Mouse (Mus musculus) left cerebral cortex, adult 2 months (tissue): ENCODE measurements around the gene Isyna1. TPM values are rescaled to one million over a fixed set of nuclear protein-coding genes. Genes with fewer than 3 reads are reported as not detected.

Experiments
- DNase-seq, 2 experiments: peaks; one replicate each; pipeline ENCODE4 v3.0.0; 2021 to 2022; ENCODE audit warnings: low spot score in 2 of 2, mixed read lengths in 1 of 2; ENCODE audit errors: extremely low spot score in 1 of 2
- H3K27ac ChIP-seq: fragments of 200-600 bp; 2 replicates; pipeline ENCODE4 v1.8.1; 2022
- H3K4me3 ChIP-seq: fragments of 200-600 bp; 2 replicates; pipeline ENCODE4 v1.8.1; 2022
- CTCF ChIP-seq: fragments of 200-600 bp; IDR thresholded peaks from 2 replicates; pipeline ENCODE4 v1.8.1; 2022; ENCODE audit warnings: antibody characterized with exemption, mild to moderate bottlenecking, moderate library complexity
- intact Hi-C: fragments of 180-260 bp; cut with DNase I; formaldehyde crosslinking; loops from one replicate; pipeline ENCODE4 v1.15.1; 2025
- total RNA-seq, 2 experiments: library from RNA; stranded (reverse); gene quantifications; 2 replicates each; pipeline ENCODE4 v1.2.3; 2021

Isyna1 gene
- total RNA-seq, 2 experiments from 2014 or later, result 52.9 to 55.3 TPM

- Histone ChIP-seq H3K4me3 (no peak overlapping the region), H3K27ac (peak overlapping the region; percentile 87)
- no peak for TF ChIP-seq CTCF
- intact Hi-C loops, result loop anchor here (2.0 kb wide), 1 partner anchor 22 kb away; no protein-coding TSS in a partner anchor
- peak in 1 of 2 experiments; percentile 24 for DNase-seq
Measured at GRCm38 (mm10) chr8:70630532-70631381, 36.6 kb downstream of the Isyna1 start.

DNA sequence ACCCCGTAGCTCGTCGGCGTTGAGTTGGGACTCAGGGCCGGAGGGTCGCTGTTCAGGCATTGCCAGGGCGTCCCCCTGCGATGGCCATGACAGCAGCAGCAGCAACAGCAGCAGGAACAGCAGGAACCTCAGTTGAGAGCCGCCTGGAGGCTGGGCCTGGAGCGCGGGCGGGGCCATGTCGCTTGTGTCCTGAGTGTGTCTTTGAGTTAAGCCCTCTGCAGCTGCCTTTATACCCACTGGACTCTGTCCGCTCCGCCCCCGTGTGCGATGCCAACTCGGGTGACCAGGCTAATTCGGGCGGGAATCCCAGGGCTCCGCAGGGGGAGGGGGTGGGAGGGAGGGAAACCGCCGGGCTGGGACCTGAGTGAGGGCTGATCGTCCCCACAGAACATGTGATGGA is 37.3 kb downstream of the Isyna1 start:
- Histone ChIP-seq H3K27ac (no peak overlapping the region), H3K4me3 (no peak overlapping the region)
- DNase-seq, result no peak
- TF ChIP-seq CTCF, result no peak
- intact Hi-C loops, result loop anchor here (2.0 kb wide), 1 partner anchor 21 kb away; no protein-coding TSS in a partner anchor

- no peak for DNase-seq
- no peak within 1 kb of the TSS for H3K4me3 ChIP-seq
- intact Hi-C loops, result no loop called here
- TF ChIP-seq CTCF, result no peak
- H3K27ac ChIP-seq, result no peak within 1 kb of the TSS
Measured at GRCm38 (mm10) chr8:70632346-70632892, 38.2 kb downstream of the Isyna1 start, which contains the start of gene Gdf15. Gene Gdf15, minus strand, starts transcription at chr8:70632456.

DNA sequence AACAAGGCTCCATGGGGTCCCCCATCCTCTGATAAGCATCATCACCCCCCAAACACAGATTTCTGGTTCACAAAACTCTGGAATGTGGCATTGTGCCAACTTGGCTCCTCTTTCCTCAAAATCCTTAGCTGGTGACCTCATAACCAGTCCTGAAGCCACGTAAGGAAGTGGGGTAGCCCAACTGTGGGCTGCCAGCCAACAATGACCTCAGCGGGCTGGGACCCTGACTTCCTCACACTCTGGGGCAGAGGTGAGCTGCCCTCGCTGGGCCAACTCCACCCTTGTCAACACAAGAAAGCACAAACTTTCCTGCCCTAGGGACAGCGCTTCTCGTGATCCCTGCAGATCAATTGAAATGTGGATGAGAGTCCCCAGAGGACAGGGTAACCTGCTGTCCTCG is 39.9 kb downstream of the Isyna1 start:
- intact Hi-C loops, result no loop called here
- DNase-seq, result no peak
- no peak overlapping the region for H3K27ac ChIP-seq

GRCm38 (mm10) chr8:70635527-70635926 is 41.4 kb downstream of the Isyna1 start:
- H3K4me3 ChIP-seq, result no peak overlapping the region
- intact Hi-C loops, result no loop called here
- no peak for TF ChIP-seq CTCF
- no peak overlapping the region for H3K27ac ChIP-seq
- no peak for DNase-seq

More for the DNA sequence above, 39.9 kb downstream of the Isyna1 start:
- H3K4me3 ChIP-seq, result no peak overlapping the region
- TF ChIP-seq CTCF, result no peak

GRCm38 (mm10) chr8:70636838-70637237 is 42.7 kb downstream of the Isyna1 start:
- DNase-seq, result no peak
- intact Hi-C loops, result no loop called here
- H3K4me3 ChIP-seq, result no peak overlapping the region
- H3K27ac ChIP-seq, result no peak overlapping the region
- no peak for TF ChIP-seq CTCF

DNA sequence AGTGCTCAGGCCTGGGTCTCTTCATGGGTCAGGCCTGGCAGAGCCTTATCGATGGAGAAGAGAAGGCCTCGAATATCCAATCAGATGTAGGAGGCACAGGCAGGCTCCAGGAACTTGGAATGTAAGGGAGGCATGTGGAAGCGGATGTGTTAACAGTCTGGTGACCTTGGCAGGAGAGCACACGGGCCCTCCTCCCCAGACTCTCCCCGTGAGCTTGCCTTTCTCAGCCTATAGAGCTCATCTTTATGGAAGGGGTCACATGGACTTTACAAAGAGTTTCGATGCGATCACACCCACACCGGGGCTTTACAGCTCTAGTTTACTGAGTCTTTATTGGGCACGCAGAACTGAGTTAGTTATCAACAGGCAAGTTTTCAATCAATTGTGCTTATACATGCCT is 44.6 kb downstream of the Isyna1 start:
- TF ChIP-seq CTCF, result no peak
- intact Hi-C loops, result no loop called here
- H3K4me3 ChIP-seq, result no peak overlapping the region
- no peak overlapping the region for H3K27ac ChIP-seq
- DNase-seq, result no peak

DNA sequence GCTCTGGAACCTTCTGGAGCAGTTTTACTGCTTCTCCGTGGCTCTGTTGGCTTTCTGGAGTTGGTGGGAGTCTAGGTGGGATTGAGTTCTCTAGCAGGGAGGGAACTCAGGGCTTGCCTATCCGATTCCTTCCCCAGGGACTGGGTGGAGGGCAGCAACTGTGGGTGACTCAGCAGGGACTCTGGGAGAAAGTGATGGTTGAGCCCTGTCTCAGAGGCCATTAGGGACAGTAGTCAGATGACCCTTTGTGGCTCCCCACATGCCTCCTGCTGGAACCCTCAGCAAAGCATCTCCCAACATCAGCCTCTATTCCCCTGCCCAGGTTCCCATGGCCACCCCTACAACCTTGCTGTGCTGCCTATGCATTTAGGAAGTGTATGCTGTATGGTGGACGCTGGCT is 48.8 kb downstream of the Isyna1 start:
- no peak for TF ChIP-seq CTCF
- no peak overlapping the region for H3K27ac ChIP-seq
- H3K4me3 ChIP-seq, result no peak overlapping the region
- DNase-seq, result no peak
- intact Hi-C loops, result no loop called here

DNA sequence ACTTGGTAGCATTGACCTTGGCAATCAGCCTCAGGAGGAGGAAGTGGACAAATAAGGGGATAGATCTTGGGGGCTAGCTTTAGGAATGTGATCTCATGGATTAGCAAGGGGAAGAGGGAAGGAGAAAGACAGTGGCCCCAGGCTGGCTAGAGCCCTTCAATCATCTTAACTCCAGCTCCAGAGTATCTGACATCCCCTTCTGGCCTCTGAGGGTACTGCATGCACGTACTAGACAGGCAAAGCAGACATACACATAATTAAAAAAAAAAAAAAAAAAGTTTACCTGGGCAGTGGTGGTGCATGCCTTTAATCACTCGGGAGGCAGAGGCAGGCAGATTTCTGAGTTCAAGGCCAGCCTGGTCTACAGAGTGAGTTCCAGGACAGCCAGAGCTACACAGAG is 49.9 kb downstream of the Isyna1 start:
- no peak for DNase-seq
- Histone ChIP-seq H3K4me3 (no peak overlapping the region), H3K27ac (no peak overlapping the region)
- peak; percentile 30 for TF ChIP-seq CTCF
- intact Hi-C loops, result no loop called here

GRCm38 (mm10) chr8:70645501-70646224 is 51.5 kb downstream of the Isyna1 start:
- intact Hi-C loops, result no loop called here
- H3K27ac ChIP-seq, result no peak overlapping the region

GRCm38 (mm10) chr8:70646369-70646768 is 52.2 kb downstream of the Isyna1 start:
- DNase-seq, result no peak
- intact Hi-C loops, result no loop called here
- H3K27ac ChIP-seq, result no peak overlapping the region
- no peak for TF ChIP-seq CTCF
- H3K4me3 ChIP-seq, result no peak overlapping the region

More at GRCm38 (mm10) chr8:70645501-70646224, 51.5 kb downstream of the Isyna1 start:
- no peak overlapping the region for H3K4me3 ChIP-seq
- TF ChIP-seq CTCF, result no peak
- DNase-seq, result no peak

DNA sequence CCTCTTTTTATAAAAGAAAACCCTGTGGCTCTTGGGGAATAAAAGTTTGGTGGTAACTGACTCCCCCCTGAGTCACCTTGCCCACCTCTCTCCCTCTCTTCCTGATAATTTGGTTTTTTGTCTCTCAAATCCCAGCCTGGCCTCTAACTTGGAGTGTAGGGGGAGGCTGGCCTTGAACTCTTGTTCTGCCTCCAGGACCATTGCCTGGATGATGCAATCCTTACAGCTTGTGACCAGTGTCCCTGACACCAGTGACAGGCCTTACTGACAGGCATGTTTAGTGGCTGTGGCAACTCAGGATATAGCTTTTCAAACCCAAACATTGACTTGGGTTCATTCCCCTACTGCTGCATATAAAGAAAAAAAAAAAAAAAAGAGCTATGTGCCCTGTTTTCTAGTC is 52.6 kb downstream of the Isyna1 start:
- intact Hi-C loops, result no loop called here
- no peak for DNase-seq
- no peak overlapping the region for H3K27ac ChIP-seq
- no peak overlapping the region for H3K4me3 ChIP-seq
- no peak for TF ChIP-seq CTCF

Other genes with a start within 250 kb of the Isyna1 start
- 10 to 100 TPM; 66.0 to 70.0 TPM for gene Upf1, start 241.1 kb upstream of the Isyna1 start, total RNA-seq
- under 1 TPM; 0.32 to 0.33 TPM for gene Comp, start 220.8 kb upstream of the Isyna1 start, total RNA-seq
- 100 to 1,000 TPM; 134 to 153 TPM for gene Crtc1, start 154.8 kb upstream of the Isyna1 start, total RNA-seq
- 10 to 100 TPM; 43.7 to 44.4 TPM for gene Klhl26, start 117.4 kb upstream of the Isyna1 start, total RNA-seq
- 100 to 1,000 TPM; 295 to 302 TPM for gene Tmem59l, start 107.0 kb upstream of the Isyna1 start, total RNA-seq
- 1 to 10 TPM; 2.6 to 3.0 TPM for gene Crlf1, start 101.2 kb upstream of the Isyna1 start, total RNA-seq
- 100 to 1,000 TPM; 108 to 110 TPM for gene Rex1bd, start 87.6 kb upstream of the Isyna1 start, total RNA-seq
- 100 to 1,000 TPM; 788 to 861 TPM for gene Uba52, start 83.6 kb upstream of the Isyna1 start, total RNA-seq
- gene Fkbp8, start 66.6 kb upstream of the Isyna1 start, total RNA-seq, result 100 to 1,000 TPM; 392 to 410 TPM
- gene Kxd1, start 66.4 kb upstream of the Isyna1 start, total RNA-seq, result 10 to 100 TPM; 39.8 to 44.4 TPM
- gene Ell, start 54.9 kb upstream of the Isyna1 start, total RNA-seq, result 10 to 100 TPM; 18.6 to 20.8 TPM
- gene Ssbp4, start 14.5 kb downstream of the Isyna1 start, total RNA-seq, result 100 to 1,000 TPM; 221 to 261 TPM
- under 1 TPM; 0.70 to 0.96 TPM for gene Lrrc25, start 21.8 kb downstream of the Isyna1 start, total RNA-seq
- not detected for gene Gdf15, start 38.1 kb downstream of the Isyna1 start, total RNA-seq
- 10 to 100 TPM; 15.5 to 17.5 TPM for gene Pgpep1, start 66.0 kb downstream of the Isyna1 start, total RNA-seq
- gene Lsm4, start 78.9 kb downstream of the Isyna1 start, total RNA-seq, result 10 to 100 TPM; 62.1 to 62.9 TPM
- gene Jund, start 104.6 kb downstream of the Isyna1 start, total RNA-seq, result 100 to 1,000 TPM; 247 to 264 TPM
- gene Iqcn, start 109.1 kb downstream of the Isyna1 start, total RNA-seq, result under 1 TPM; 0.16 to 0.21 TPM
- not detected for gene Gm3336, start 124.2 kb downstream of the Isyna1 start, total RNA-seq
- gene Pde4c, start 129.3 kb downstream of the Isyna1 start, total RNA-seq, result 1 to 10 TPM; 1.9 to 3.0 TPM
- gene Rab3a, start 160.3 kb downstream of the Isyna1 start, total RNA-seq, result 100 to 1,000 TPM; 808 to 835 TPM
- gene Mpv17l2, start 166.6 kb downstream of the Isyna1 start, total RNA-seq, result 10 to 100 TPM; 33.3 to 35.7 TPM
- 100 to 1,000 TPM; 159 to 160 TPM for gene Pik3r2, start 182.3 kb downstream of the Isyna1 start, total RNA-seq
- 100 to 1,000 TPM; 369 to 386 TPM for gene Mast3, start 210.7 kb downstream of the Isyna1 start, total RNA-seq
- gene Il12rb1, start 214.1 kb downstream of the Isyna1 start, total RNA-seq, result under 1 TPM; 0.77 to 0.82 TPM
- 10 to 100 TPM; 19.5 to 20.7 TPM for gene Arrdc2, start 245.3 kb downstream of the Isyna1 start, total RNA-seq